Mouse (Mus musculus): Measurements from ENCODE around the gene Tbc1d7. TPM values are rescaled to one million over a fixed set of nuclear protein-coding genes. Genes with fewer than 3 reads are reported as not detected.

Tbc1d7 gene
- polyA plus RNA-seq, 1 experiment: 7.2 TPM

- TF ChIP-seq GATA1 (IDR thresholded peaks at IDR 0.05; ENCODE audit: low read length): no peak
Measured at GRCm38 (mm10) chr13:43172036-43172713, 874 bp upstream of the Tbc1d7 start.

- no peak for TF ChIP-seq GATA1 (IDR thresholded peaks at IDR 0.05; ENCODE audit: low read length)
Measured at GRCm38 (mm10) chr13:43167721-43168120, 3.6 kb downstream of the Tbc1d7 start.

GRCm38 (mm10) chr13:43159429-43159828 is 11.9 kb downstream of the Tbc1d7 start:
- TF ChIP-seq GATA1 (IDR thresholded peaks at IDR 0.05; ENCODE audit: low read length): no peak

GRCm38 (mm10) chr13:43158281-43158680 is 13.0 kb downstream of the Tbc1d7 start:
- no peak for TF ChIP-seq GATA1 (IDR thresholded peaks at IDR 0.05; ENCODE audit: low read length)

GRCm38 (mm10) chr13:43157370-43157769 is 13.9 kb downstream of the Tbc1d7 start:
- no peak for TF ChIP-seq GATA1 (IDR thresholded peaks at IDR 0.05; ENCODE audit: low read length)

- TF ChIP-seq GATA1 (IDR thresholded peaks at IDR 0.05; ENCODE audit: low read length): no peak
Measured at GRCm38 (mm10) chr13:43152005-43152520, 19.2 kb downstream of the Tbc1d7 start.

- TF ChIP-seq GATA1 (IDR thresholded peaks at IDR 0.05; ENCODE audit: low read length): no peak
Measured at GRCm38 (mm10) chr13:43149661-43150060, 21.6 kb downstream of the Tbc1d7 start.

GRCm38 (mm10) chr13:43148692-43149091 is 22.6 kb downstream of the Tbc1d7 start:
- no peak for TF ChIP-seq GATA1 (IDR thresholded peaks at IDR 0.05; ENCODE audit: low read length)

- TF ChIP-seq GATA1 (IDR thresholded peaks at IDR 0.05; ENCODE audit: low read length): no peak
Measured at GRCm38 (mm10) chr13:43146515-43147258, 24.6 kb downstream of the Tbc1d7 start.

- no peak for TF ChIP-seq GATA1 (IDR thresholded peaks at IDR 0.05; ENCODE audit: low read length)
Measured at GRCm38 (mm10) chr13:43144720-43145418, 26.4 kb downstream of the Tbc1d7 start.

GRCm38 (mm10) chr13:43134468-43134867 is 36.8 kb downstream of the Tbc1d7 start:
- no peak for TF ChIP-seq GATA1 (IDR thresholded peaks at IDR 0.05; ENCODE audit: low read length)

- TF ChIP-seq GATA1 (IDR thresholded peaks at IDR 0.05; ENCODE audit: low read length): no peak
Measured at GRCm38 (mm10) chr13:43133400-43133799, 37.9 kb downstream of the Tbc1d7 start.

- TF ChIP-seq GATA1 (IDR thresholded peaks at IDR 0.05; ENCODE audit: low read length): no peak
Measured at GRCm38 (mm10) chr13:43132859-43133258, 38.4 kb downstream of the Tbc1d7 start.

GRCm38 (mm10) chr13:43131741-43132191 is 39.5 kb downstream of the Tbc1d7 start:
- TF ChIP-seq GATA1 (IDR thresholded peaks at IDR 0.05; ENCODE audit: low read length): no peak

GRCm38 (mm10) chr13:43130161-43130560 is 41.1 kb downstream of the Tbc1d7 start:
- TF ChIP-seq GATA1 (IDR thresholded peaks at IDR 0.05; ENCODE audit: low read length): no peak

GRCm38 (mm10) chr13:43124683-43125074 is 46.6 kb downstream of the Tbc1d7 start:
- no peak for TF ChIP-seq GATA1 (IDR thresholded peaks at IDR 0.05; ENCODE audit: low read length)

Measured in G1E-ER4 (cell line).